Mouse (Mus musculus) hindbrain, embryonic 16.5 days (tissue): Measurements from ENCODE around the gene Plac1. TPM values are rescaled to one million over a fixed set of nuclear protein-coding genes. Genes with fewer than 3 reads are reported as not detected.

ENCODE experiments used
- ATAC-seq: fragments of 200-750 bp; cut with Nextera tagmentation; 2 replicates; pipeline ENCODE4 v1.8.0; 2017; ENCODE audit warnings: moderate TSS enrichment, moderate library complexity
- H3K27ac ChIP-seq: fragments of 300-500 bp; sonication (generic); 2 replicates; pipeline ENCODE4 v1.5.1; 2014; ENCODE audit warnings: low read depth, mild to moderate bottlenecking, control low read depth, low read length, moderate library complexity
- H3K27me3 ChIP-seq: fragments of 300-500 bp; sonication (generic); replicated peaks from 2 replicates; pipeline ENCODE4 v1.6.1; 2014; ENCODE audit warnings: low read length; ENCODE audit not compliant: control insufficient read depth, insufficient read depth
- H3K36me3 ChIP-seq: fragments of 300-500 bp; sonication (generic); 2 replicates; pipeline ENCODE4 v1.6.1; 2014; ENCODE audit warnings: mild to moderate bottlenecking, low read length, moderate library complexity, mixed read lengths; ENCODE audit not compliant: control insufficient read depth, insufficient read depth
- H3K4me1 ChIP-seq: fragments of 300-500 bp; sonication (generic); 2 replicates; pipeline ENCODE4 v1.6.1; 2014; ENCODE audit warnings: low read depth, low read length; ENCODE audit not compliant: control insufficient read depth, insufficient read depth
- H3K4me2 ChIP-seq: fragments of 300-500 bp; sonication (generic); 2 replicates; pipeline ENCODE4 v1.6.1; 2014; ENCODE audit warnings: mild to moderate bottlenecking, low read length, control low read depth, moderate library complexity
- H3K4me3 ChIP-seq: fragments of 300-500 bp; sonication (generic); 2 replicates; pipeline ENCODE4 v1.5.1; 2014; ENCODE audit warnings: mild to moderate bottlenecking, low read length, control low read depth, moderate library complexity
- H3K9ac ChIP-seq: fragments of 300-500 bp; sonication (generic); 2 replicates; pipeline ENCODE4 v1.6.1; 2014; ENCODE audit warnings: low read depth, mild to moderate bottlenecking, control low read depth, low read length, moderate library complexity
- H3K9me3 ChIP-seq: fragments of 300-500 bp; sonication (generic); 2 replicates; pipeline ENCODE4 v1.6.1; 2014; ENCODE audit warnings: mild to moderate bottlenecking, low read length, moderate library complexity; ENCODE audit not compliant: control insufficient read depth
- WGBS: fragments of 180-500 bp; shearing (Covaris S2); extraction: QIAGEN DNeasy Blood & Tissue Kit; methylation state at CpG from one replicate; pipeline ENCODE4 v1.1.7; 2014; 5-methylcytosine and 5-hydroxymethylcytosine counted together
- polyA plus RNA-seq: library from polyadenylated mRNA; unstranded; fragments of >200 nt; fragmentation: Nextera tagmentation; extraction: Ambion mirVana; gene quantifications from 2 replicates; pipeline ENCODE4 v1.2.1, GENCODE M21; 2015

Gene Plac1
- polyA plus RNA-seq, 1 experiment from 2014 or later, result not detected

DNA sequence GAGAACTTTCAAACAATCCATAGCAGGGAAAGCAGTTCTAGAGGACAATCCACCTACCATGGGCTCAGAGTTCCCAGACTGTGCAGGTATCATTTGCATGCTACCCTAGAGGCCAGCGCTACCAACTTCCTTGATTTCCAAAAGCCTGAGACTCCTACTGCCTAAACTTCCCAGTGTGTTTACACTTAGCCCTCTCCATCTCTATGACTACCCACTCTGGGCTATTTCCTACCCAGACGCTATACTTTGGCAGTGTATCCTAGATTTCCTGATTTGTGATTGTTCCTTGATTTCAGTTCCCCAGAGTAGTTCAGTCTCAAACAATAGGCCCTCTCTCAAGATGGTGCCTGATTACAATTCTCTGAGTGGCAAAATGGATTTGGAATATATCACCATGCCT, 132.8 kb downstream of the Plac1 start:
- 94% methylated on average over 2 of the region's 2 CpGs for WGBS
- ATAC-seq, result no peak
- no peaks in the 10 kb centered on the region for H3K36me3 ChIP-seq

GRCm38 (mm10) chrX:53101165-53101564, 138.7 kb downstream of the Plac1 start:
- no peak for ATAC-seq

More for the DNA sequence above, 132.8 kb downstream of the Plac1 start:
- Histone ChIP-seq H3K27ac (no peak overlapping the region), H3K4me1 (no peaks in the 10 kb centered on the region), H3K4me3 (no peak overlapping the region), H3K9me3 (no peaks in the 10 kb centered on the region), H3K4me2 (no peak overlapping the region), H3K27me3 (no peaks in the 10 kb centered on the region), H3K9ac (no peak overlapping the region)

GRCm38 (mm10) chrX:53099951-53100350, 140.0 kb downstream of the Plac1 start:
- 51% methylated on average over 7 of the region's 7 CpGs for WGBS
- Histone ChIP-seq H3K9ac (no peak overlapping the region), H3K27ac (no peak overlapping the region), H3K4me3 (no peak overlapping the region), H3K9me3 (no peaks in the 10 kb centered on the region), H3K4me2 (no peak overlapping the region), H3K36me3 (no peaks in the 10 kb centered on the region), H3K27me3 (no peaks in the 10 kb centered on the region), H3K4me1 (no peaks in the 10 kb centered on the region)
- ATAC-seq, result no peak

More at GRCm38 (mm10) chrX:53101165-53101564, 138.7 kb downstream of the Plac1 start:
- H3K27me3 ChIP-seq, result no peaks in the 10 kb centered on the region
- 47% methylated on average over 2 of the region's 2 CpGs for WGBS
- no peak overlapping the region for H3K27ac ChIP-seq
- H3K36me3 ChIP-seq, result no peaks in the 10 kb centered on the region
- no peaks in the 10 kb centered on the region for H3K9me3 ChIP-seq
- H3K4me1 ChIP-seq, result no peaks in the 10 kb centered on the region
- H3K4me3 ChIP-seq, result no peak overlapping the region
- no peak overlapping the region for H3K4me2 ChIP-seq
- no peak overlapping the region for H3K9ac ChIP-seq

DNA sequence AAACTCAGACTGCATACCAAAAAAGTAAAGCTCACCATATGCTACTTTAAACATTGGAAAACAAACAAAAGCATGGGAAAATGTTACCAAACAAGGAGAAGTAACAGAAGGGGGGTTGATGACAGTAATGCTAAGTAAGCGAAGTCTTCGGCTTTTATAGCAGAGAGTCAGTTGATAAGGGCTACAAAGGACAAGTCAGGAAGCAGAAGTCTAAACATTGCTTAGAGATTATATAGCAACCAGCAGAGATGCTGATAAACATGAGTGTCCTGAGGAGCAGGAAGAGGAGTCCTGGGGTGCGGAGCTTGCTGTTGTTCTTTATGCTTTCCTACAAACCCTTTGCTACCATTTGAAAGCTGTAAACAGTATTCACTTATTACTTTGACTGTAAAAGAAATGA, 140.6 kb downstream of the Plac1 start:
- Histone ChIP-seq H3K9ac (no peak overlapping the region), H3K27me3 (no peaks in the 10 kb centered on the region), H3K27ac (no peak overlapping the region), H3K4me1 (no peaks in the 10 kb centered on the region), H3K4me2 (no peak overlapping the region), H3K36me3 (no peaks in the 10 kb centered on the region), H3K9me3 (no peaks in the 10 kb centered on the region), H3K4me3 (no peak overlapping the region)
- no peak for ATAC-seq
- WGBS, result 84% methylated on average over 3 of the region's 3 CpGs

- WGBS, result 43% methylated on average over 4 of the region's 4 CpGs
Observed at GRCm38 (mm10) chrX:53098293-53098692, 141.6 kb downstream of the Plac1 start.

DNA sequence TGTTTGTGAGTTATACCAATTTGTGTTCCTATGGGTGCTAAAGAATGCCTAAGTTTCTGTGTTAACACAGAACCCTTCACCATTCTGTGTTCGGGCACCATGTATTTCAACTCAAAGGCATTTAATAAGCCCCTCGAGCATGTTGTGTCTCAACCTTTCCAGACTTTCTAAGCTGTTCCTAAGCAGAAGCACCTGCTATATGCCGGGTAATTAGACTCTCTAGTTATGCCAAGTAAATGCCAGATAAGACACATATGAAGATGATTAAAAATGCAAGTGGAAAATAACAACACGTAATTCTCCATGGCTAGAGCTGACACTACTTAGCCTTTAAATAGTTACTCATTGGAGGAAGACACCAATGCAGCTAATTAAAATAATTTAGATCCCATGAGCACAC, 142.1 kb downstream of the Plac1 start:
- no peak overlapping the region for H3K4me3 ChIP-seq
- WGBS, result 48% methylated on average over 4 of the region's 4 CpGs
- no peak overlapping the region for H3K9ac ChIP-seq

More at GRCm38 (mm10) chrX:53098293-53098692, 141.6 kb downstream of the Plac1 start:
- no peak overlapping the region for H3K27ac ChIP-seq
- H3K9me3 ChIP-seq, result no peaks in the 10 kb centered on the region
- H3K36me3 ChIP-seq, result no peaks in the 10 kb centered on the region
- H3K27me3 ChIP-seq, result no peaks in the 10 kb centered on the region
- no peak overlapping the region for H3K4me2 ChIP-seq
- ATAC-seq, result no peak
- H3K4me3 ChIP-seq, result no peak overlapping the region
- no peak overlapping the region for H3K9ac ChIP-seq
- H3K4me1 ChIP-seq, result no peaks in the 10 kb centered on the region

DNA sequence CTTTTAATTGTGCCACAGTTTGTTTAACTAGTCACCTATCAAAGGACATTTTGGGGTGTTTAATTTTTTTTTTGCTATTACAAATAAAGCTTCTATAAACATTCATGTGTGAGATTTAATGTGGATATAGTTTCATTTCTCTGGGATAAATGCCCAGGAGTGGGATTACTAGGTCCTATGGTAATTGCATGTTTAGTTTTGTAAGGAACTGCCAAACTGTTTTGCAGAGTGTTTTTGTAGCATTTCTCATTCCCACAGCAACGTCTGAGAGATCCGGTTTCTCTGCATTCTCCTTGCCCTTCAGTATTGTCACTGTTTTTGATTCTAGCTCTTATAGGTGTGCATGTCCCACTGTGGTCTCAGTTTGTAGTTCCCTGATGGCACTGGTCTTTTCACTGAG, 146.5 kb downstream of the Plac1 start:
- 65% methylated on average over 2 of the region's 2 CpGs for WGBS
- no peak for ATAC-seq
- H3K4me2 ChIP-seq, result no peak overlapping the region
- no peaks in the 10 kb centered on the region for H3K4me1 ChIP-seq
- no peaks in the 10 kb centered on the region for H3K36me3 ChIP-seq
- no peak overlapping the region for H3K4me3 ChIP-seq
- no peak overlapping the region for H3K27ac ChIP-seq
- no peaks in the 10 kb centered on the region for H3K27me3 ChIP-seq
- H3K9me3 ChIP-seq, result no peaks in the 10 kb centered on the region
- H3K9ac ChIP-seq, result no peak overlapping the region

More for the DNA sequence above, 142.1 kb downstream of the Plac1 start:
- H3K4me1 ChIP-seq, result no peaks in the 10 kb centered on the region
- no peak overlapping the region for H3K4me2 ChIP-seq
- H3K36me3 ChIP-seq, result no peaks in the 10 kb centered on the region
- no peak for ATAC-seq
- H3K27me3 ChIP-seq, result no peaks in the 10 kb centered on the region
- no peak overlapping the region for H3K27ac ChIP-seq
- H3K9me3 ChIP-seq, result no peaks in the 10 kb centered on the region

DNA sequence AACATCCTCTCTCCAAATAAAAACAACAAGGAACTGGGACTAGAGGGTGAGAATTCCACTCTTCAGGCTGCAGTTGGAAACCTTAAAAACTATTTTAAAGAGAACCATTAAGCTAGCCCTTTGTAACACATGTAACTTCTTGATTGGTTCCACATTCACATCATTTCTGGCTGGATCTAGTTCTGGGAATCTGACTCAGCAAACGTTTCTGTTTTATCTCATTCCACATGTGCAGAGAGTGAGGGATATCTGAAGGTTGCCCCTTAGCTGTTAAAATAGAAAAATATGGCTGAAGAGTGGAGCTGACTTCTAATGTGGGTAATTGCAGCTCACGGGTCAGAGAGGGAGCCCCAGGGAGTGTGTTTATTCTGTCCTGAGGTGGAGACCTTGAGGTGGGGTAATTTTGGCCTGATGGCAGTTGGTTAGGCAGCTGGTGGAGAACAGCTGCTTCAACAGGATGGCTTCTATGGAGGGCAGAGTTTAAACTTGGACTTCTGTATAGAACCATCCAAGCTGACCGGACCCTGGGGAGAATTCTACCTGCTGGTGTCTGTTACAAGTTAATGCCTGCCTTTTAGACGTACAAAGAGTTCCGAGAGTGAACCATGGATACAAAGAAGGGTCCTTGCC, 151.1 kb downstream of the Plac1 start:
- no peak for ATAC-seq
- Histone ChIP-seq H3K9ac (no peak overlapping the region), H3K27me3 (no peaks in the 10 kb centered on the region), H3K4me2 (no peak overlapping the region), H3K27ac (no peak overlapping the region), H3K4me1 (no peaks in the 10 kb centered on the region), H3K36me3 (no peaks in the 10 kb centered on the region), H3K4me3 (no peak overlapping the region), H3K9me3 (no peaks in the 10 kb centered on the region)
- WGBS, result 76% methylated on average over 5 of the region's 5 CpGs

DNA sequence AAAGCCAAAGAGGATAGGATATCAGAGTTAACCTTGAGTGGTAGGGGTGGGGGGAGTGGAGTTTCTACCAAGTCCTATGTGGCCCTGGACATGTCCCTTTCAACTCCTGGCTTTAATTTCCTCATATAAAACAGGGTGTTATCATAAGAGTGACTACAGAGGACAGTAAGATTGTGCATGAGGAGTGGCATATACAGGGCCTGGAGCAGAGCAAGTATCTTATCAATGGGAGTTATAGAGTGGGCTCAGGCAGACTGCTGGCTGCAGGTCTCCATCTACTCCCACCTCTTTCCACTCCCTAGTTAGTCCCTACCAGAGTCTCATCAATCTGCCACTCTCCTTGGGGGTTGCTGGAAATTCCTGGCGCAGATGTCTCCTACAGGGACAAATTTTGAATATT, 152.7 kb downstream of the Plac1 start:
- no peak for ATAC-seq

More for the DNA sequence above, 152.7 kb downstream of the Plac1 start:
- Histone ChIP-seq H3K27me3 (no peaks in the 10 kb centered on the region), H3K9ac (no peak overlapping the region), H3K36me3 (no peaks in the 10 kb centered on the region), H3K4me2 (no peak overlapping the region), H3K9me3 (no peaks in the 10 kb centered on the region), H3K27ac (no peak overlapping the region), H3K4me3 (no peak overlapping the region), H3K4me1 (no peaks in the 10 kb centered on the region)
- WGBS, result 87% methylated on average over 1 of the region's 1 CpGs
